27 mouse cellular contexts compared by ENCODE assay signal in the genomic region with DNA sequence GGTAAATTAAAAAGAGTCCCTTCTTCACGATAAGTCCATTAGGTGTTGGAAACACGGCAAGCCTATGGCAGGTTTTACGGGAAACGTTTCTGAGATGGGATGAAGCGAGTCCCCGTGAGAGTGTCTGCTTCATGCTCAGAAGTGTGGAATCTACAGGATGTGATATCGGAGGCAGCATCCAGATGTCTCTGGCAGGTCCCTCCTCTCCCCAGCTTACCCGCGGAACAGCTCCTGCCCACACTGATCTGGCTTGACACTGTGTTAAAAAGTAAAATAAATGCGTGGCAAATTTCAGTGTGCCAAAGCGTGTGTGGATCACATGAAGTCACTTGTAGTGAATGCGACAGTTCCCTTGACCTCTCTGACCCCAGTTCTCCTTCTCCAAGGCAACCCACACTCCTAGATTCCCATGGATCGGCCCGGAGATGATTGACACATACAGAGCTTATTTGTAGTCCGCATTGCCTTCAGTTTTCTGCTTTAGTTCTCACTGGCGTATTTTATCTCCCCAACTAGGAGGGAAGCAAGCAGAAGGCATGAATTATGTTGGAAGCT.
A peak's percentile ranks its signal among the peaks of the same experiment; 100 is the strongest.
DNase-seq lines count a peak whose midpoint lies in the region; ATAC-seq and TF ChIP-seq lines count a peak whose summit lies in the region.
"Had no signal": no experiment of that assay in that cellular context is flagged by ENCODE, and none has a peak within 500 bp of the region (broad histone marks: within the 10 kb centered on the region; RNA-seq: fewer than 3 reads in every experiment).

No protein-coding gene starts in this region.

- H3K4me2 ChIP-seq in heart, embryonic 11.5 days, result no peak overlapping the region
- no peak overlapping the region for H3K4me2 ChIP-seq in midbrain, postnatal 0 days (ENCODE audit: low read depth, low read length, poor library complexity, severe bottlenecking)
- H3K4me2 ChIP-seq in midbrain, embryonic 16.5 days (ENCODE audit: low read length), result no peak overlapping the region
- no peak overlapping the region for H3K4me2 ChIP-seq in hindbrain, embryonic 14.5 days (replicated peaks)
- H3K4me2 ChIP-seq: forebrain, embryonic 12.5 days; hindbrain, embryonic 15.5 days; intestine, embryonic 15.5 days; limb, embryonic 13.5 days; liver, embryonic 11.5 days; lung, embryonic 15.5 days; neural tube, embryonic 15.5 days; stomach, embryonic 15.5 days had no signal

- H3K27ac ChIP-seq in heart, embryonic 11.5 days (ENCODE audit: low read depth, low read length), result no peak overlapping the region
- H3K27ac ChIP-seq in midbrain, postnatal 0 days (ENCODE audit: low read depth, low read length), result no peak overlapping the region
- no peak overlapping the region for H3K27ac ChIP-seq in midbrain, embryonic 16.5 days (ENCODE audit: low read length)
- H3K27ac ChIP-seq in hindbrain, embryonic 14.5 days, result peak overlapping the region; percentile 55
- H3K27ac ChIP-seq: forebrain, embryonic 12.5 days; hindbrain, embryonic 15.5 days; intestine, embryonic 15.5 days; kidney, postnatal 0 days; limb, embryonic 13.5 days; lung, embryonic 15.5 days; neural tube, embryonic 15.5 days; stomach, embryonic 15.5 days had no signal

- DNase-seq in heart, adult 11 months, result peak; percentile 66
- peak; percentile 23 for DNase-seq in midbrain, postnatal 0 days (ENCODE audit: low spot score)
- DNase-seq in hindbrain, embryonic 14.5 days (ENCODE audit: low spot score), result no peak
- peak; percentile 55 for DNase-seq in retina, postnatal 1 day
- no peak for DNase-seq in kidney, adult 8-10 months
- DNase-seq: adrenal gland, postnatal 14 days; cerebellum, adult 11-12 months; cerebellum, postnatal 10 days; heart, postnatal 14 days; kidney, adult 2 months; kidney, postnatal 4 days; lung, postnatal 36 days; thymus, postnatal 14 days had no signal

- H3K36me3 ChIP-seq in heart, embryonic 11.5 days (ENCODE audit: control insufficient read depth, insufficient read depth, low read length), result no peaks in the 10 kb centered on the region
- H3K36me3 ChIP-seq in midbrain, postnatal 0 days (ENCODE audit: insufficient read depth, low read length), result no peaks in the 10 kb centered on the region
- H3K36me3 ChIP-seq in midbrain, embryonic 16.5 days (ENCODE audit: control insufficient read depth, insufficient read depth, low read length), result no peaks in the 10 kb centered on the region
- H3K36me3 ChIP-seq in hindbrain, embryonic 14.5 days (replicated peaks; ENCODE audit: control insufficient read depth, insufficient read depth), result no peaks in the 10 kb centered on the region
- H3K36me3 ChIP-seq: forebrain, embryonic 12.5 days; hindbrain, embryonic 15.5 days; intestine, embryonic 15.5 days; limb, embryonic 13.5 days; lung, embryonic 15.5 days; neural tube, embryonic 15.5 days; stomach, embryonic 15.5 days had no signal

- H3K27me3 ChIP-seq in heart, embryonic 11.5 days (ENCODE audit: control insufficient read depth, insufficient read depth, low read length), result no peaks in the 10 kb centered on the region
- H3K27me3 ChIP-seq in midbrain, postnatal 0 days (ENCODE audit: insufficient read depth, low read length), result no peaks in the 10 kb centered on the region
- H3K27me3 ChIP-seq in midbrain, embryonic 16.5 days (ENCODE audit: control insufficient read depth, insufficient read depth, low read depth, low read length), result no peaks in the 10 kb centered on the region
- H3K27me3 ChIP-seq in hindbrain, embryonic 14.5 days (ENCODE audit: control insufficient read depth, insufficient read depth, low read length), result no peaks in the 10 kb centered on the region
- H3K27me3 ChIP-seq: forebrain, embryonic 12.5 days; hindbrain, embryonic 15.5 days; intestine, embryonic 15.5 days; neural tube, embryonic 15.5 days; stomach, embryonic 15.5 days had no signal

- H3K9ac ChIP-seq in heart, embryonic 11.5 days (ENCODE audit: low read depth, low read length), result no peak overlapping the region
- H3K9ac ChIP-seq in midbrain, postnatal 0 days (replicated peaks; ENCODE audit: low read length, poor library complexity, severe bottlenecking), result no peak overlapping the region
- H3K9ac ChIP-seq in midbrain, embryonic 16.5 days (ENCODE audit: low read depth, low read length), result no peak overlapping the region
- no peak overlapping the region for H3K9ac ChIP-seq in hindbrain, embryonic 14.5 days
- H3K9ac ChIP-seq: forebrain, embryonic 12.5 days; hindbrain, embryonic 15.5 days; intestine, embryonic 15.5 days; limb, embryonic 13.5 days; lung, embryonic 15.5 days; neural tube, embryonic 15.5 days; stomach, embryonic 15.5 days had no signal

- no peak for TF ChIP-seq CTCF in midbrain, postnatal 0 days (IDR thresholded peaks at IDR 0.05)

- no peak for ATAC-seq in heart, embryonic 11.5 days (replicated peaks; ENCODE audit: insufficient number of reproducible peaks, low FRiP score, low TSS enrichment)
- ATAC-seq in midbrain, postnatal 0 days (ENCODE audit: low FRiP score), result no peak
- ATAC-seq in midbrain, embryonic 16.5 days, result no peak
- ATAC-seq in hindbrain, embryonic 14.5 days (ENCODE audit: low FRiP score), result no peak
- ATAC-seq: CD4-positive, CD25-positive, alpha-beta regulatory T cell, adult 4 months; intestine, embryonic 15.5 days had no signal

- no peak overlapping the region for H3K4me3 ChIP-seq in heart, embryonic 11.5 days (ENCODE audit: low read depth, low read length)
- no peak overlapping the region for H3K4me3 ChIP-seq in midbrain, postnatal 0 days (ENCODE audit: low read depth, low read length)
- H3K4me3 ChIP-seq in midbrain, embryonic 16.5 days (ENCODE audit: low read depth, low read length), result no peak overlapping the region
- H3K4me3 ChIP-seq in hindbrain, embryonic 14.5 days (replicated peaks; ENCODE audit: low read length), result no peak overlapping the region
- H3K4me3 ChIP-seq: erythroblast, embryonic 14.5 days; forebrain, embryonic 12.5 days; hindbrain, embryonic 15.5 days; intestine, embryonic 15.5 days; limb, embryonic 13.5 days; lung, embryonic 15.5 days; megakaryocyte, embryonic 14.5 days; neural tube, embryonic 15.5 days; stomach, embryonic 15.5 days had no signal

- H3K9me3 ChIP-seq in heart, embryonic 11.5 days (replicated peaks; ENCODE audit: control insufficient read depth, low read length), result no peaks in the 10 kb centered on the region
- H3K9me3 ChIP-seq in midbrain, postnatal 0 days (ENCODE audit: low read length), result no peaks in the 10 kb centered on the region
- H3K9me3 ChIP-seq in midbrain, embryonic 16.5 days (replicated peaks; ENCODE audit: control insufficient read depth, low read length, poor library complexity, severe bottlenecking), result no peaks in the 10 kb centered on the region
- no peaks in the 10 kb centered on the region for H3K9me3 ChIP-seq in hindbrain, embryonic 14.5 days (ENCODE audit: control insufficient read depth, low read length)
- H3K9me3 ChIP-seq: forebrain, embryonic 12.5 days; hindbrain, embryonic 15.5 days; intestine, embryonic 15.5 days; limb, embryonic 13.5 days; lung, embryonic 15.5 days; megakaryocyte, embryonic 14.5 days; neural tube, embryonic 15.5 days; stomach, embryonic 15.5 days had no signal

- 70% methylated on average over 16 of the region's 16 CpGs for WGBS in heart, embryonic 11.5 days (ENCODE audit: insufficient replicate concordance)
- 55% methylated on average over 16 of the region's 16 CpGs for WGBS in midbrain, postnatal 0 days
- 57% methylated on average over 16 of the region's 16 CpGs for WGBS in midbrain, embryonic 16.5 days
- WGBS in hindbrain, embryonic 14.5 days, result 39% methylated on average over 16 of the region's 16 CpGs

- no peaks in the 10 kb centered on the region for H3K4me1 ChIP-seq in heart, embryonic 11.5 days (ENCODE audit: control insufficient read depth, insufficient read depth, low read length)
- no peaks in the 10 kb centered on the region for H3K4me1 ChIP-seq in midbrain, postnatal 0 days (ENCODE audit: insufficient read depth, low read length)
- peaks cover 5% of the 10 kb centered on the region; the same call in 1 of the 2 replicates for H3K4me1 ChIP-seq in midbrain, embryonic 16.5 days (ENCODE audit: control insufficient read depth, insufficient read depth, low read length)
- peaks cover 21% of the 10 kb centered on the region for H3K4me1 ChIP-seq in hindbrain, embryonic 14.5 days (replicated peaks; ENCODE audit: control insufficient read depth, insufficient read depth, low read length)
- H3K4me1 ChIP-seq: intestine, embryonic 15.5 days; lung, embryonic 15.5 days; megakaryocyte, embryonic 14.5 days; stomach, embryonic 15.5 days had no signal

Comparison
In these comparisons a context has a peak if more than half of its experiments do, and no peak if none do; other contexts are left out.
1. DNase-seq: peak in heart, adult 11 months (single experiment), midbrain, postnatal 0 days (single experiment) and retina, postnatal 1 day (single experiment); none in hindbrain, embryonic 14.5 days (single experiment) and kidney, adult 8-10 months (0 of 2).